Mouse (Mus musculus): ENCODE measurements around the gene Gm28038. TPM values are rescaled to one million over a fixed set of nuclear protein-coding genes. Genes with fewer than 3 reads are reported as not detected.

The Gm28038 gene
- total and polyA plus RNA-seq, 3 experiments, result not detected

GRCm38 (mm10) chr2:30343601-30344137 lies 62.8 kb downstream of the Gm28038 start:
- H3K27me3 ChIP-seq (ENCODE audit: control insufficient read depth in 1 of 2, insufficient read depth in 2 of 2, low read length in 2 of 2), result no peaks in the 10 kb centered on the region
- no peak overlapping the region for H3K27ac ChIP-seq (ENCODE audit: control insufficient read depth, low read depth, low read length)
- H3K9ac ChIP-seq (ENCODE audit: control insufficient read depth, low read depth, low read length, poor library complexity, severe bottlenecking), result no peak overlapping the region
- no peaks in the 10 kb centered on the region for H3K9me3 ChIP-seq (replicated peaks; ENCODE audit: insufficient read depth, low read length)
- H3K4me3 ChIP-seq (ENCODE audit: control insufficient read depth in 1 of 2, insufficient read depth in 1 of 2, low read depth in 2 of 2, low read length in 2 of 2), result no peak overlapping the region
- TF ChIP-seq MEF2A (IDR thresholded peaks at IDR 0.05; ENCODE audit: extremely low read depth, insufficient replicate concordance, low read depth, low read length, poor library complexity, severe bottlenecking) (no peak), ETS1 (IDR thresholded peaks at IDR 0.05; ENCODE audit: low read depth, low read length) (no peak), GATA1 (IDR thresholded peaks at IDR 0.05; ENCODE audit: low read depth, low read length) (no peak), USF2 (IDR thresholded peaks at IDR 0.05; ENCODE audit: borderline replicate concordance in 1 of 2, insufficient read depth in 1 of 2, low read depth in 1 of 2, low read length in 2 of 2) (no peak), POLR2A (IDR thresholded peaks at IDR 0.05; ENCODE audit: control insufficient read depth in 1 of 2, insufficient read depth in 1 of 2, low read depth in 1 of 2, low read length in 2 of 2, poor library complexity in 1 of 2) (no peak), TCF12 (IDR thresholded peaks at IDR 0.05; ENCODE audit: low read depth, low read length) (no peak), SIN3A (IDR thresholded peaks at IDR 0.05; ENCODE audit: low read length) (no peak), MYB (IDR thresholded peaks at IDR 0.05; ENCODE audit: low read depth, low read length) (no peak), TAL1 (IDR thresholded peaks at IDR 0.05; ENCODE audit: low read length) (no peak), MAFK (IDR thresholded peaks at IDR 0.05; ENCODE audit: borderline replicate concordance, low read depth, low read length) (no peak), NELFE (IDR thresholded peaks at IDR 0.05; ENCODE audit: low read depth, low read length) (no peak), TBP (IDR thresholded peaks at IDR 0.05; ENCODE audit: low read depth, low read length) (no peak), KAT2A (conservative IDR thresholded peaks at IDR 0.05; ENCODE audit: low read depth, low read length) (no peak), NRF1 (IDR thresholded peaks at IDR 0.05; ENCODE audit: insufficient read depth, low read depth, low read length, poor library complexity, severe bottlenecking) (no peak), ELF1 (IDR thresholded peaks at IDR 0.05; ENCODE audit: low read depth, low read length) (no peak)
- no peaks in the 10 kb centered on the region for H3K79me2 ChIP-seq (ENCODE audit: control insufficient read depth, insufficient read depth, low read length, poor library complexity)
- DNase-seq (ENCODE audit: low read depth, low spot score), result no peak
- H3K4me1 ChIP-seq (ENCODE audit: control insufficient read depth in 1 of 2, insufficient read depth in 2 of 2, low read length in 2 of 2), result no peaks in the 10 kb centered on the region
- peaks cover 0 to 11% of the 10 kb centered on the region in 2 experiments; a peak in 1 of 4 replicates for H3K36me3 ChIP-seq (ENCODE audit: control insufficient read depth in 1 of 2, insufficient read depth in 2 of 2, low read length in 2 of 2)

- H3K9ac ChIP-seq (ENCODE audit: control insufficient read depth, low read depth, low read length, poor library complexity, severe bottlenecking), result no peak overlapping the region
- TF ChIP-seq POLR2A (IDR thresholded peaks at IDR 0.05; ENCODE audit: control insufficient read depth in 1 of 2, insufficient read depth in 1 of 2, low read depth in 1 of 2, low read length in 2 of 2, poor library complexity in 1 of 2) (no peak), MYB (IDR thresholded peaks at IDR 0.05; ENCODE audit: low read depth, low read length) (no peak), ELF1 (IDR thresholded peaks at IDR 0.05; ENCODE audit: low read depth, low read length) (no peak), JUND (IDR thresholded peaks at IDR 0.05; ENCODE audit: low read depth, low read length) (no peak), TBP (IDR thresholded peaks at IDR 0.05; ENCODE audit: low read depth, low read length) (no peak), HCFC1 (IDR thresholded peaks at IDR 0.05; ENCODE audit: low read depth, low read length) (no peak), MXI1 (IDR thresholded peaks at IDR 0.05; ENCODE audit: low read depth, low read length) (no peak)
- H3K79me2 ChIP-seq (ENCODE audit: control insufficient read depth, insufficient read depth, low read length, poor library complexity), result no peaks in the 10 kb centered on the region
- H3K4me3 ChIP-seq (ENCODE audit: control insufficient read depth in 1 of 2, insufficient read depth in 1 of 2, low read depth in 2 of 2, low read length in 2 of 2), result no peak overlapping the region
- no peaks in the 10 kb centered on the region for H3K27me3 ChIP-seq (ENCODE audit: control insufficient read depth in 1 of 2, insufficient read depth in 2 of 2, low read length in 2 of 2)
- no peaks in the 10 kb centered on the region for H3K9me3 ChIP-seq (replicated peaks; ENCODE audit: insufficient read depth, low read length)
- H3K4me1 ChIP-seq (ENCODE audit: control insufficient read depth in 1 of 2, insufficient read depth in 2 of 2, low read length in 2 of 2), result no peaks in the 10 kb centered on the region
- peaks cover 0 to 9% of the 10 kb centered on the region in 2 experiments; a peak in 1 of 4 replicates for H3K36me3 ChIP-seq (ENCODE audit: control insufficient read depth in 1 of 2, insufficient read depth in 2 of 2, low read length in 2 of 2)
- no peak for DNase-seq (ENCODE audit: low read depth, low spot score)
- no peak overlapping the region for H3K27ac ChIP-seq (ENCODE audit: control insufficient read depth, low read depth, low read length)
Measured at GRCm38 (mm10) chr2:30345971-30346676, 65.3 kb downstream of the Gm28038 start.

All from MEL (cell line).